Mouse (Mus musculus): Measurements from ENCODE around the gene Thy1. TPM values are rescaled to one million over a fixed set of nuclear protein-coding genes. Genes with fewer than 3 reads are reported as not detected.

Thy1 gene
- 0.28 and 2.0 TPM in 2 replicates for polyA plus RNA-seq (2012; rRNA removed)

DNA sequence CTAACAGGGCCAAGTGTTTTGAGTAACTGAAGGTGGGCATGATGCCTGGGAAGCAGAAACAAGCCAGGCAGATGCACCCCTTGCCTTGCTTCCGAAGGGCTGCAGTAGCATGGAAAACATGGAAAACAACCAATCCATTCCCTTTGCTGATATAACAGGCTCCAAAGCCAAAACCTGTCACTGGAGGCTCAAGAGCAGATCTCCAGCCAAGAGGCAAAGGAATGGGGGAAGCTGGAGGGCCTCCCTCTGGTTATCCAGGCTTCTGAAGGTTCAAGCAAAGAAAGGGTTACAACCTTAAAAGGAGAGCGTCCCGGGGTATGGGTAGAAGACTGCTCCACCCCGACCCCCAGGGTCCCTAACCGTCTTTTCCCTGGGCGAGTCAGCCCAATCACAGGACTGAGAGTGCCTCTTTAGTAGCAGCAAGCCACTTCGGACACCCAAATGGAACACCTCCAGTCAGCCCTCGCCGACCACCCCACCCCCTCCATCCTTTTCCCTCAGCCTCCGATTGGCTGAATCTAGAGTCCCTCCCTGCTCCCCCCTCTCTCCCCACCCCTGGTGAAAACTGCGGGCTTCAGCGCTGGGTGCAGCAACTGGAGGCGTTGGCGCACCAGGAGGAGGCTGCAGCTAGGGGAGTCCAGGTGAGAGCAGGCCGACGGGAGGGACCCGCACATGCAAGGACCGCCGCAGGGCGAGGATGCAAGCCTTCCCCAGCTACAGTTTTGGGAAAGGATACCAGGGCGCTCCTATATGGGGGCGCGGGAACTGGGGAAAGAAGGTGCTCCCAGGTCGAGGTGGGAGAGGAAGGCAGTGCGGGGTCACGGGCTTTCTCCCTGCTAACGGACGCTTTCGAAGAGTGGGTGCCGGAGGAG, at the start of gene Thy1:
Thy1 (plus strand) TSS at position 549 of the 872 bp plus-strand sequence.

DNA sequence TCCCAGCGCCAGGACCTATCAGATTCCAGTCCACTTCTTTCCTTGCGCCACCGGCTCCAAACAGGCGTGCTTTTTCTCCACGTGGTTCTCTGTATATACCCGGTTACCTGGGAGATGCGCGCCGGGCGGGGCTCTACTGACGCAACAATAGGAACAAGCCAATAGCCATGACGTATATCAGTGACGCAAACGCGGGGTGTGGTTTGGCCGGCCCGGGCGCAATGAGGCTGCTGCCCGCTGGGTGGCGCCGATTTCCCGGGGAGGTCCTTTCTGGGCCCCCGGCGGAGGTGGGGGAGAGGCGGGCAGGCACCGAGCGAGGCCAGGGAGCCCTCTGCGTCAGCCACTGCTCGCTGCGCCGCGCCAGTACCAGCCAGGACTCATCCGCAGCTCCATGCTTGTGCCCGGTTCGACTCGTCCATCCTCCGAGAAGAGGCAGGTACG, 23.6 kb downstream of the Thy1 start, which contains the start of gene Usp2:
Usp2 (plus strand) TSS at position 237 of the 441 bp plus-strand sequence.

Other genes with a start within 250 kb of the Thy1 start
- 2.6 and 2.8 TPM in 2 replicates for gene Usp2, start 23.6 kb downstream of the Thy1 start, polyA plus RNA-seq (2012; rRNA removed)
- 0.17 and 0.26 TPM in 2 replicates for gene Mfrp, start 58.3 kb downstream of the Thy1 start, polyA plus RNA-seq (2012; rRNA removed)
- gene C1qtnf5, start 63.9 kb downstream of the Thy1 start, polyA plus RNA-seq (2012; rRNA removed), result 0.67 and 1.6 TPM in 2 replicates
- gene Gm49380, start 70.1 kb downstream of the Thy1 start, polyA plus RNA-seq (2012; rRNA removed), result 0.31 and 0.55 TPM in 2 replicates
- gene Rnf26, start 70.1 kb downstream of the Thy1 start, polyA plus RNA-seq (2012; rRNA removed), result 46.4 and 52.6 TPM in 2 replicates
- gene Mcam, start 91.1 kb downstream of the Thy1 start, polyA plus RNA-seq (2012; rRNA removed), result 22.7 and 32.7 TPM in 2 replicates
- 19.7 and 24.1 TPM in 2 replicates for gene Cbl, start 190.7 kb downstream of the Thy1 start, polyA plus RNA-seq (2012; rRNA removed)
- gene Ccdc153, start 197.3 kb downstream of the Thy1 start, polyA plus RNA-seq (2012; rRNA removed), result 0.05 and 0.14 TPM in 2 replicates
- 0.20 and 0.31 TPM in 2 replicates for gene Pdzd3, start 208.1 kb downstream of the Thy1 start, polyA plus RNA-seq (2012; rRNA removed)
- gene Nlrx1, start 225.2 kb downstream of the Thy1 start, polyA plus RNA-seq (2012; rRNA removed), result 2.0 and 2.4 TPM in 2 replicates
- 19.3 and 19.5 TPM in 2 replicates for gene Abcg4, start 245.2 kb downstream of the Thy1 start, polyA plus RNA-seq (2012; rRNA removed)

All from central nervous system, embryonic 11.5 days (tissue).